9 mouse cellular contexts compared by ENCODE assay signal in the genomic region with DNA sequence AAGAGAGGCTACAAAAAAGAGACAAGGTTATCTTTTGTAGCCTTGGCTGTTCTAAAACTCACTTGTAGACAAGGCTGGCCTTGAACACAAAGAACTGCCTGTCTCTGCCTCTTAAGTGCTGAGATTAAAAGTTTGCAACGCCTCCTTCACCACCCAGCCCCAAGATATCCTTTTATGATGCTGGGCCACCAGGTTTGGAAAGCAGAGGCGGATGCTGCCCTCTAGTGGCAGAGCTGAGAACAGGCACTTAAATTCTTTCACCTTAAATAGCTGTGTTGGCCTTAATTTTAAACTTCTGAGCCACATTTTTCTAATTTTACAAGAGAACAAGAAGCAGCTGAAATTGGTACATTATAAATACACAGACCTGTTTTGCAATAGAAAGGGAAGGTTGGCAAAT.
DNase-seq lines count a peak whose midpoint lies in the region; TF ChIP-seq lines count a peak whose summit lies in the region.
"Had no signal": no experiment of that assay in that cellular context is flagged by ENCODE, and none has a peak within 500 bp of the region (broad histone marks: within the 10 kb centered on the region; RNA-seq: fewer than 3 reads in every experiment).

No protein-coding gene starts in this region.

- no peak overlapping the region for H3K4me3 ChIP-seq in cerebellum, adult 2 months (replicated peaks; ENCODE audit: insufficient read depth, low read depth, low read length)
- H3K4me3 ChIP-seq in lung, adult 2 months (replicated peaks; ENCODE audit: extremely low read depth, low read depth, low read length): no peak overlapping the region
- H3K4me3 ChIP-seq: myocyte had no signal

- no peak for DNase-seq in cerebellum, adult 2 months
- DNase-seq in cerebellum, adult 11-12 months: no peak
- DNase-seq in lung, adult 2 months: no peak
- no peak for DNase-seq in lung, adult 18-20 months
- DNase-seq in embryo, embryonic 11 days: peak; percentile 56
- peak; percentile 62 for DNase-seq in retina, postnatal 1 day
- no peak for DNase-seq in frontal cortex, postnatal 25 days (ENCODE audit: low spot score in 2 of 2)
- DNase-seq in left cerebral cortex, adult 9 months (ENCODE audit: low spot score in 2 of 2): no peak

- WGBS in cerebellum, adult 2 months: 4% methylated on average over 2 of the region's 2 CpGs
- 5% methylated on average over 2 of the region's 2 CpGs for WGBS in lung, adult 2 months

- no peak for TF ChIP-seq POLR2A in cerebellum, adult 2 months (IDR thresholded peaks at IDR 0.05; ENCODE audit: borderline replicate concordance, insufficient read depth, low read length)
- TF ChIP-seq POLR2A in lung, adult 2 months (IDR thresholded peaks at IDR 0.05; ENCODE audit: borderline replicate concordance, extremely low read depth, low read depth, low read length): no peak

- H3K27me3 ChIP-seq in cerebellum, adult 2 months (ENCODE audit: control insufficient read depth, insufficient read depth, low read length): no peaks in the 10 kb centered on the region

- no peak overlapping the region for H3K27ac ChIP-seq in cerebellum, adult 2 months (ENCODE audit: insufficient read depth, low read length)

- peak; percentile 69 for TF ChIP-seq CTCF in cerebellum, adult 2 months (IDR thresholded peaks at IDR 0.05; ENCODE audit: borderline replicate concordance, insufficient read depth, low read depth, low read length)
- TF ChIP-seq CTCF in lung, adult 2 months (IDR thresholded peaks at IDR 0.05; ENCODE audit: insufficient read depth, low read length): peak; percentile 87

- no peaks in the 10 kb centered on the region for H3K4me1 ChIP-seq in cerebellum, adult 2 months (ENCODE audit: control insufficient read depth, insufficient read depth, low read length)
- H3K4me1 ChIP-seq in lung, adult 2 months (ENCODE audit: control insufficient read depth, insufficient read depth, low read length): no peaks in the 10 kb centered on the region

Comparison
In these comparisons a context has a peak if more than half of its experiments do, and no peak if none do; other contexts are left out.
1. DNase-seq: peak in embryo, embryonic 11 days (single experiment) and retina, postnatal 1 day (single experiment); none in cerebellum, adult 2 months (0 of 2), cerebellum, adult 11-12 months (single experiment), lung, adult 2 months (single experiment), lung, adult 18-20 months (0 of 2), frontal cortex, postnatal 25 days (0 of 2) and left cerebral cortex, adult 9 months (0 of 2).